Mouse (Mus musculus): ENCODE results near the gene Bola2. TPM values are rescaled to one million over a fixed set of nuclear protein-coding genes. Genes with fewer than 3 reads are reported as not detected.

Bola2 gene
- total and polyA plus RNA-seq, 3 experiments: 163 to 436 TPM; not detected in 1

GRCm38 (mm10) chr7:126701070-126701469 lies 5.9 kb downstream of the Bola2 start (continued):
- TF ChIP-seq USF2 (IDR thresholded peaks at IDR 0.05; ENCODE audit: borderline replicate concordance in 1 of 2, insufficient read depth in 1 of 2, low read depth in 1 of 2, low read length in 2 of 2) (peak in 1 of 2 experiments; percentile 63; a peak in 2 of 4 replicates), MXI1 (IDR thresholded peaks at IDR 0.05; ENCODE audit: low read depth, low read length) (peak; percentile 73), POLR2AphosphoS2 (IDR thresholded peaks at IDR 0.05; ENCODE audit: low read length) (no peak), UBTF (IDR thresholded peaks at IDR 0.05; ENCODE audit: borderline replicate concordance, insufficient read depth, low read depth, low read length) (no peak), RAD21 (IDR thresholded peaks at IDR 0.05; ENCODE audit: low read depth, low read length) (peak; percentile 28), SMC3 (IDR thresholded peaks at IDR 0.05; ENCODE audit: low read depth, low read length) (peak; percentile 59), USF1 (IDR thresholded peaks at IDR 0.05; ENCODE audit: low read depth, low read length) (peak; percentile 94), ZKSCAN1 (IDR thresholded peaks at IDR 0.05; ENCODE audit: low read depth, low read length) (no peak), MYB (IDR thresholded peaks at IDR 0.05; ENCODE audit: low read depth, low read length) (no peak), ELF1 (IDR thresholded peaks at IDR 0.05; ENCODE audit: low read depth, low read length) (no peak), EP300 (IDR thresholded peaks at IDR 0.05; ENCODE audit: low read depth in 1 of 2, low read length in 2 of 2) (no peak)

GRCm38 (mm10) chr7:126701559-126702357 lies 6.6 kb downstream of the Bola2 start:
- TF ChIP-seq GABPA (IDR thresholded peaks at IDR 0.05; ENCODE audit: low read depth, low read length): no peak
- peak in 1 of 2 experiments; percentile 13; a peak in 1 of 4 replicates for TF ChIP-seq POLR2A (IDR thresholded peaks at IDR 0.05; ENCODE audit: control insufficient read depth in 1 of 2, insufficient read depth in 1 of 2, low read depth in 1 of 2, low read length in 2 of 2, poor library complexity in 1 of 2)
- no peaks in the 10 kb centered on the region for H3K27me3 ChIP-seq (ENCODE audit: control insufficient read depth in 1 of 2, insufficient read depth in 2 of 2, low read length in 2 of 2)
- peaks cover 35% of the 10 kb centered on the region for H3K79me2 ChIP-seq (ENCODE audit: control insufficient read depth, insufficient read depth, low read length, poor library complexity)
- peak overlapping the region in 1 of 2 experiments; percentile 6; a peak in 1 of 4 replicates for H3K4me3 ChIP-seq (ENCODE audit: control insufficient read depth in 1 of 2, insufficient read depth in 1 of 2, low read depth in 2 of 2, low read length in 2 of 2)
- H3K9me3 ChIP-seq (replicated peaks; ENCODE audit: insufficient read depth, low read length): no peaks in the 10 kb centered on the region
- peak overlapping the region; percentile 76 for H3K9ac ChIP-seq (ENCODE audit: control insufficient read depth, low read depth, low read length, poor library complexity, severe bottlenecking)
- peak overlapping the region; percentile 93 for H3K27ac ChIP-seq (ENCODE audit: control insufficient read depth, low read depth, low read length)
- peaks cover 11 to 39% of the 10 kb centered on the region in 2 experiments; a peak in 3 of 4 replicates for H3K4me1 ChIP-seq (ENCODE audit: control insufficient read depth in 1 of 2, insufficient read depth in 2 of 2, low read length in 2 of 2)
- no peak for DNase-seq (ENCODE audit: low read depth, low spot score)
- peaks cover 0 to 30% of the 10 kb centered on the region in 2 experiments; a peak in 2 of 4 replicates for H3K36me3 ChIP-seq (ENCODE audit: control insufficient read depth in 1 of 2, insufficient read depth in 2 of 2, low read length in 2 of 2)

- Histone ChIP-seq H3K27ac (ENCODE audit: control insufficient read depth, low read depth, low read length) (peak overlapping the region; percentile 93), H3K4me1 (ENCODE audit: control insufficient read depth in 1 of 2, insufficient read depth in 2 of 2, low read length in 2 of 2) (peaks cover 11 to 34% of the 10 kb centered on the region in 2 experiments; a peak in 3 of 4 replicates), H3K9ac (ENCODE audit: control insufficient read depth, low read depth, low read length, poor library complexity, severe bottlenecking) (peak overlapping the region; percentile 76), H3K9me3 (replicated peaks; ENCODE audit: insufficient read depth, low read length) (no peaks in the 10 kb centered on the region), H3K36me3 (ENCODE audit: control insufficient read depth in 1 of 2, insufficient read depth in 2 of 2, low read length in 2 of 2) (peaks cover 0 to 28% of the 10 kb centered on the region in 2 experiments; a peak in 2 of 4 replicates), H3K27me3 (ENCODE audit: control insufficient read depth in 1 of 2, insufficient read depth in 2 of 2, low read length in 2 of 2) (no peaks in the 10 kb centered on the region), H3K79me2 (ENCODE audit: control insufficient read depth, insufficient read depth, low read length, poor library complexity) (peaks cover 29% of the 10 kb centered on the region), H3K4me3 (ENCODE audit: control insufficient read depth in 1 of 2, insufficient read depth in 1 of 2, low read depth in 2 of 2, low read length in 2 of 2) (peak overlapping the region; percentile 65 to 88)
- peak; percentile 92 for DNase-seq (ENCODE audit: low read depth, low spot score)
- TF ChIP-seq MAFK (IDR thresholded peaks at IDR 0.05; ENCODE audit: borderline replicate concordance, low read depth, low read length): no peak
- peak; percentile 62; the same call in 1 of the 2 replicates for TF ChIP-seq ETS1 (IDR thresholded peaks at IDR 0.05; ENCODE audit: low read depth, low read length)
- 0 out of 2 replicates have a peak, but pooled peaks have one; percentile 47 for TF ChIP-seq RCOR1 (IDR thresholded peaks at IDR 0.05; ENCODE audit: low read depth, low read length)
- no peak for TF ChIP-seq RAD21 (IDR thresholded peaks at IDR 0.05; ENCODE audit: low read depth, low read length)
- TF ChIP-seq NRF1 (IDR thresholded peaks at IDR 0.05; ENCODE audit: insufficient read depth, low read depth, low read length, poor library complexity, severe bottlenecking): no peak
- no peak; the same call in 1 of the 2 replicates for TF ChIP-seq MXI1 (IDR thresholded peaks at IDR 0.05; ENCODE audit: low read depth, low read length)
- TF ChIP-seq ZKSCAN1 (IDR thresholded peaks at IDR 0.05; ENCODE audit: low read depth, low read length): no peak
- TF ChIP-seq ZMIZ1 (IDR thresholded peaks at IDR 0.05; ENCODE audit: low read depth, low read length): peak; percentile 63; the same call in 1 of the 2 replicates
- peak; percentile 81 for TF ChIP-seq SIN3A (IDR thresholded peaks at IDR 0.05; ENCODE audit: low read length)
- TF ChIP-seq USF1 (IDR thresholded peaks at IDR 0.05; ENCODE audit: low read depth, low read length): no peak
- TF ChIP-seq UBTF (IDR thresholded peaks at IDR 0.05; ENCODE audit: borderline replicate concordance, insufficient read depth, low read depth, low read length): no peak
- peak; percentile 68; the same call in 1 of the 2 replicates for TF ChIP-seq MAZ (IDR thresholded peaks at IDR 0.05; ENCODE audit: low read depth, low read length)
- no peak for TF ChIP-seq CHD1 (IDR thresholded peaks at IDR 0.05; ENCODE audit: low read depth, low read length)
- TF ChIP-seq BHLHE40 (IDR thresholded peaks at IDR 0.05; ENCODE audit: borderline replicate concordance, low read depth, low read length): no peak
- TF ChIP-seq GABPA (IDR thresholded peaks at IDR 0.05; ENCODE audit: low read depth, low read length): no peak
- TF ChIP-seq POLR2A (IDR thresholded peaks at IDR 0.05; ENCODE audit: control insufficient read depth in 1 of 2, insufficient read depth in 1 of 2, low read depth in 1 of 2, low read length in 2 of 2, poor library complexity in 1 of 2): peak in 1 of 2 experiments; percentile 59; a peak in 2 of 4 replicates
- TF ChIP-seq TBP (IDR thresholded peaks at IDR 0.05; ENCODE audit: low read depth, low read length): peak; percentile 77; the same call in 1 of the 2 replicates
- TF ChIP-seq MYC (IDR thresholded peaks at IDR 0.05; ENCODE audit: low read depth, low read length): peak; percentile 72; the same call in 1 of the 2 replicates
Measured at GRCm38 (mm10) chr7:126702358-126702757, 7.2 kb downstream of the Bola2 start.

All from MEL (cell line).